In the genomic region with DNA sequence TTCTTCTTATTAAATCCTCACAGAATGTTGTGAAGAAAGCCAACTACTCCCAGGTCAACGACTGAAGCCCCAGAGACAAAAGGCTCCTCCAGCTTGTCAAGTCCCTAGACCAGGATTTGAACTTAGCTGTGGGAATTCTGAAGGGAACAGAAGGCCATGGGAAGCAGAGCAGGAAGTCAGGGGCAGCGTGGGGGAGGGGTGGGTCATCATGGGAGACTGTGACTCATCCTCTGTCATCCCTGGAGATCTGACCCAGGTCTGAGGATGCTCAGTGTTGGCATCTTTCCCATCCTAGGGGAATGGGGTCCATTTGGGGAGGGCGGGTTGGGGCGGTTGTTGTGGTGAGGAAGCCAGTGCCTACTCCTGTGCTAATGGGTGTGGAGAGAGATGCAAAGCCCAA, we compare ENCODE assay signal across 8 mouse cellular contexts. TPM values are rescaled to one million over a fixed set of nuclear protein-coding genes. Genes with fewer than 3 reads are reported as not detected.
DNase-seq lines count a peak whose midpoint lies in the region; ATAC-seq and TF ChIP-seq lines count a peak whose summit lies in the region.

No protein-coding gene starts in this region.

- H3K27me3 ChIP-seq in liver, embryonic 12.5 days (replicated peaks) = peaks cover 65% of the 10 kb centered on the region
- peaks cover 17% of the 10 kb centered on the region for H3K27me3 ChIP-seq in liver, embryonic 11.5 days (replicated peaks; ENCODE audit: control insufficient read depth, insufficient read depth, low read length)
- no peaks in the 10 kb centered on the region for H3K27me3 ChIP-seq in embryonic facial prominence, embryonic 14.5 days (replicated peaks; ENCODE audit: control insufficient read depth, insufficient read depth, low read length)
- H3K27me3 ChIP-seq in hindbrain, embryonic 14.5 days (ENCODE audit: control insufficient read depth, insufficient read depth, low read length) = no peaks in the 10 kb centered on the region
- no peaks in the 10 kb centered on the region for H3K27me3 ChIP-seq in myocyte (ENCODE audit: control insufficient read depth, insufficient read depth, insufficient read length)

- no peak for ATAC-seq in liver, embryonic 12.5 days
- ATAC-seq in liver, embryonic 11.5 days (replicated peaks; ENCODE audit: low FRiP score) = no peak
- ATAC-seq in embryonic facial prominence, embryonic 14.5 days (ENCODE audit: low read depth) = no peak
- no peak for ATAC-seq in hindbrain, embryonic 14.5 days (ENCODE audit: low FRiP score)

- no peaks in the 10 kb centered on the region; the same call in 1 of the 2 replicates for H3K36me3 ChIP-seq in liver, embryonic 12.5 days
- no peaks in the 10 kb centered on the region; the same call in 1 of the 2 replicates for H3K36me3 ChIP-seq in liver, embryonic 11.5 days (ENCODE audit: control insufficient read depth, insufficient read depth, low read length)
- H3K36me3 ChIP-seq in embryonic facial prominence, embryonic 14.5 days (ENCODE audit: control insufficient read depth, insufficient read depth, low read length) = peaks cover 10% of the 10 kb centered on the region; the same call in 1 of the 2 replicates
- no peaks in the 10 kb centered on the region for H3K36me3 ChIP-seq in hindbrain, embryonic 14.5 days (replicated peaks; ENCODE audit: control insufficient read depth, insufficient read depth)
- H3K36me3 ChIP-seq in myocyte (ENCODE audit: control insufficient read depth, insufficient read depth) = peaks cover under 1% of the 10 kb centered on the region

- DNase-seq in liver, embryonic 11.5 days (ENCODE audit: low spot score) = no peak
- DNase-seq in embryonic facial prominence, embryonic 14.5 days (ENCODE audit: low spot score) = no peak
- DNase-seq in hindbrain, embryonic 14.5 days (ENCODE audit: low spot score) = no peak
- DNase-seq in right cerebral cortex, postnatal 4 days = no peak
- DNase-seq in gastrocnemius, adult 8-10 months (ENCODE audit: low spot score in 2 of 2) = no peak
- DNase-seq in ovary, adult 18-20 months (ENCODE audit: low spot score) = no peak

- no peak overlapping the region for H3K9ac ChIP-seq in liver, embryonic 12.5 days
- no peak overlapping the region for H3K9ac ChIP-seq in liver, embryonic 11.5 days (ENCODE audit: low read depth, low read length)
- H3K9ac ChIP-seq in embryonic facial prominence, embryonic 14.5 days (ENCODE audit: low read depth, low read length) = peak overlapping the region; percentile 62
- H3K9ac ChIP-seq in hindbrain, embryonic 14.5 days = peak overlapping the region; percentile 58; the same call in 1 of the 2 replicates

- H3K4me3 ChIP-seq in liver, embryonic 12.5 days = no peak overlapping the region
- H3K4me3 ChIP-seq in liver, embryonic 11.5 days (ENCODE audit: low read depth, low read length) = no peak overlapping the region
- H3K4me3 ChIP-seq in embryonic facial prominence, embryonic 14.5 days (ENCODE audit: low read depth, low read length) = peak overlapping the region; percentile 28
- no peak overlapping the region; the same call in 1 of the 2 replicates for H3K4me3 ChIP-seq in hindbrain, embryonic 14.5 days (replicated peaks; ENCODE audit: low read length)
- H3K4me3 ChIP-seq in myocyte = peak overlapping the region; percentile 17

- no peaks in the 10 kb centered on the region for H3K9me3 ChIP-seq in liver, embryonic 12.5 days (replicated peaks)
- no peaks in the 10 kb centered on the region for H3K9me3 ChIP-seq in liver, embryonic 11.5 days (ENCODE audit: control insufficient read depth, low read length)
- H3K9me3 ChIP-seq in embryonic facial prominence, embryonic 14.5 days (ENCODE audit: control insufficient read depth, low read length) = no peaks in the 10 kb centered on the region
- no peaks in the 10 kb centered on the region for H3K9me3 ChIP-seq in hindbrain, embryonic 14.5 days (ENCODE audit: control insufficient read depth, low read length)

- H3ac ChIP-seq in myocyte (ENCODE audit: control insufficient read depth, insufficient read length) = no peak overlapping the region

- peaks cover 54% of the 10 kb centered on the region for H3K4me1 ChIP-seq in liver, embryonic 12.5 days
- peaks cover 23% of the 10 kb centered on the region for H3K4me1 ChIP-seq in liver, embryonic 11.5 days (replicated peaks; ENCODE audit: control insufficient read depth, insufficient read depth, low read length)
- peaks cover 29% of the 10 kb centered on the region for H3K4me1 ChIP-seq in embryonic facial prominence, embryonic 14.5 days (ENCODE audit: control insufficient read depth, insufficient read depth, low read length)
- H3K4me1 ChIP-seq in hindbrain, embryonic 14.5 days (replicated peaks; ENCODE audit: control insufficient read depth, insufficient read depth, low read length) = peaks cover 32% of the 10 kb centered on the region

- H3K79me2 ChIP-seq in myocyte (ENCODE audit: control insufficient read depth, insufficient read depth) = peaks cover 52% of the 10 kb centered on the region

- WGBS in liver, embryonic 12.5 days (ENCODE audit: insufficient replicate concordance) = 38% methylated on average over 4 of the region's 4 CpGs
- WGBS in liver, embryonic 11.5 days = 40% methylated on average over 4 of the region's 4 CpGs
- WGBS in embryonic facial prominence, embryonic 14.5 days = 26% methylated on average over 4 of the region's 4 CpGs
- 27% methylated on average over 4 of the region's 4 CpGs for WGBS in hindbrain, embryonic 14.5 days

- peak overlapping the region; percentile 56 for H3K4me2 ChIP-seq in liver, embryonic 12.5 days
- H3K4me2 ChIP-seq in liver, embryonic 11.5 days = no peak overlapping the region
- peak overlapping the region; percentile 70 for H3K4me2 ChIP-seq in embryonic facial prominence, embryonic 14.5 days (ENCODE audit: low read depth, low read length)
- H3K4me2 ChIP-seq in hindbrain, embryonic 14.5 days (replicated peaks) = peak overlapping the region; percentile 60
- H3K4me2 ChIP-seq in myocyte (ENCODE audit: low read depth) = peak overlapping the region; percentile 72

- no peak overlapping the region for H3K27ac ChIP-seq in liver, embryonic 12.5 days
- H3K27ac ChIP-seq in liver, embryonic 11.5 days (ENCODE audit: low read depth, low read length) = no peak overlapping the region
- no peak overlapping the region for H3K27ac ChIP-seq in embryonic facial prominence, embryonic 14.5 days (replicated peaks; ENCODE audit: low read depth, low read length)
- H3K27ac ChIP-seq in hindbrain, embryonic 14.5 days = no peak overlapping the region

- no peak for TF ChIP-seq POLR2A in myocyte (IDR thresholded peaks at IDR 0.05; ENCODE audit: insufficient read length, low read depth)

TF ChIP-seq in myocyte, 11 proteins besides CTCF, POLR2A, EP300 and RAD21:
- TF ChIP-seq USF1 (IDR thresholded peaks at IDR 0.05; ENCODE audit: low read depth) = no peak
- no peak for TF ChIP-seq REST (IDR thresholded peaks at IDR 0.05; ENCODE audit: insufficient read depth, insufficient read length)
- TF ChIP-seq TCF12 (IDR thresholded peaks at IDR 0.05; ENCODE audit: insufficient read depth, poor library complexity, severe bottlenecking) = no peak
- peak; percentile 11 for TF ChIP-seq POLR2AphosphoS2 (IDR thresholded peaks at IDR 0.05; ENCODE audit: insufficient read length, low read depth)
- no peak for TF ChIP-seq E2F4 (IDR thresholded peaks at IDR 0.05; ENCODE audit: insufficient read depth)
TF ChIP-seq in myocyte: peak in this region for 1.

RNA-seq across cellular contexts. Expression of a gene that starts 6.4 kb away (rescaled TPM):
- polyA plus RNA-seq in liver, embryonic 12.5 days (2016; fragmentation: Nextera tagmentation; extraction: Ambion mirVana) = 11.8 and 12.6 TPM in 2 replicates
- polyA plus RNA-seq in liver, embryonic 11.5 days (2014; fragmentation: Nextera tagmentation; extraction: Ambion mirVana) = 14.7 and 15.4 TPM in 2 replicates
- 25.8 and 30.4 TPM in 2 replicates for polyA plus RNA-seq in embryonic facial prominence, embryonic 14.5 days (2014; fragmentation: Nextera tagmentation; extraction: Ambion mirVana)
- 8.9 and 9.8 TPM in 2 replicates for polyA plus RNA-seq in hindbrain, embryonic 14.5 days (2014; fragmentation: Nextera tagmentation; extraction: Ambion mirVana)
- polyA plus RNA-seq in myocyte (2012; fragmentation: generic; extraction: Trizol) = 29.7 TPM
- total RNA-seq in gastrocnemius, adult 8-10 months (2022) = 10 to 100 TPM in 3 of 4 experiments, 1 to 10 TPM in 1; 9.0 to 12.2 (median 10.9) TPM

RNA-seq across cellular contexts. Expression of a gene that starts 14.6 kb away (rescaled TPM):
- polyA plus RNA-seq in liver, embryonic 12.5 days (2016; fragmentation: Nextera tagmentation; extraction: Ambion mirVana) = 0.81 and 1.1 TPM in 2 replicates
- 2.3 and 4.3 TPM in 2 replicates for polyA plus RNA-seq in liver, embryonic 11.5 days (2014; fragmentation: Nextera tagmentation; extraction: Ambion mirVana)
- 5.8 and 7.0 TPM in 2 replicates for polyA plus RNA-seq in embryonic facial prominence, embryonic 14.5 days (2014; fragmentation: Nextera tagmentation; extraction: Ambion mirVana)
- 17.8 and 18.0 TPM in 2 replicates for polyA plus RNA-seq in hindbrain, embryonic 14.5 days (2014; fragmentation: Nextera tagmentation; extraction: Ambion mirVana)
- polyA plus RNA-seq in myocyte (2012; fragmentation: generic; extraction: Trizol) = 12.3 TPM
- 1 to 10 TPM in 3 of 4 experiments, under 1 TPM in 1; 0.87 to 2.3 (median 1.1) TPM for total RNA-seq in gastrocnemius, adult 8-10 months (2022)

RNA-seq across cellular contexts. Expression of a gene that starts 14.6 kb away (rescaled TPM):
- polyA plus RNA-seq in liver, embryonic 12.5 days (2016; fragmentation: Nextera tagmentation; extraction: Ambion mirVana) = 0.19 and 0.35 TPM in 2 replicates
- 0.08 and 0.12 TPM in 2 replicates for polyA plus RNA-seq in liver, embryonic 11.5 days (2014; fragmentation: Nextera tagmentation; extraction: Ambion mirVana)
- polyA plus RNA-seq in embryonic facial prominence, embryonic 14.5 days (2014; fragmentation: Nextera tagmentation; extraction: Ambion mirVana) = 3.1 and 6.3 TPM in 2 replicates
- 7.1 and 7.5 TPM in 2 replicates for polyA plus RNA-seq in hindbrain, embryonic 14.5 days (2014; fragmentation: Nextera tagmentation; extraction: Ambion mirVana)
- 1.9 TPM for polyA plus RNA-seq in myocyte (2012; fragmentation: generic; extraction: Trizol)
- total RNA-seq in gastrocnemius, adult 8-10 months (2022) = under 1 TPM in 2 of 4 experiments, not detected in 2; 0.13 to 0.15 TPM

RNA-seq across cellular contexts. Expression of a gene that starts 16.4 kb away (rescaled TPM):
- polyA plus RNA-seq in liver, embryonic 12.5 days (2016; fragmentation: Nextera tagmentation; extraction: Ambion mirVana) = 12.1 and 13.0 TPM in 2 replicates
- 15.8 and 17.6 TPM in 2 replicates for polyA plus RNA-seq in liver, embryonic 11.5 days (2014; fragmentation: Nextera tagmentation; extraction: Ambion mirVana)
- polyA plus RNA-seq in embryonic facial prominence, embryonic 14.5 days (2014; fragmentation: Nextera tagmentation; extraction: Ambion mirVana) = 13.6 and 14.1 TPM in 2 replicates
- 15.4 and 15.8 TPM in 2 replicates for polyA plus RNA-seq in hindbrain, embryonic 14.5 days (2014; fragmentation: Nextera tagmentation; extraction: Ambion mirVana)
- 38.3 TPM for polyA plus RNA-seq in myocyte (2012; fragmentation: generic; extraction: Trizol)
- total RNA-seq in gastrocnemius, adult 8-10 months (2022) = 10 to 100 TPM; 14.3 to 18.2 (median 16.2) TPM

RNA-seq across cellular contexts. Expression of a gene that starts 20.3 kb away (rescaled TPM):
- 35.0 and 37.9 TPM in 2 replicates for polyA plus RNA-seq in liver, embryonic 12.5 days (2016; fragmentation: Nextera tagmentation; extraction: Ambion mirVana)
- polyA plus RNA-seq in liver, embryonic 11.5 days (2014; fragmentation: Nextera tagmentation; extraction: Ambion mirVana) = 45.1 and 50.3 TPM in 2 replicates
- polyA plus RNA-seq in embryonic facial prominence, embryonic 14.5 days (2014; fragmentation: Nextera tagmentation; extraction: Ambion mirVana) = 61.8 and 82.1 TPM in 2 replicates
- 114 and 134 TPM in 2 replicates for polyA plus RNA-seq in hindbrain, embryonic 14.5 days (2014; fragmentation: Nextera tagmentation; extraction: Ambion mirVana)
- polyA plus RNA-seq in myocyte (2012; fragmentation: generic; extraction: Trizol) = 79.6 TPM
- 10 to 100 TPM; 39.1 to 50.7 (median 45.1) TPM for total RNA-seq in gastrocnemius, adult 8-10 months (2022)

Comparison
In these comparisons a context has a peak if more than half of its experiments do, and no peak if none do; other contexts are left out.
1. H3K4me3 ChIP-seq: peak in embryonic facial prominence, embryonic 14.5 days (single experiment) and myocyte (single experiment); none in liver, embryonic 12.5 days (single experiment), liver, embryonic 11.5 days (single experiment) and hindbrain, embryonic 14.5 days (single experiment).
2. H3K9ac ChIP-seq: peak in embryonic facial prominence, embryonic 14.5 days (single experiment) and hindbrain, embryonic 14.5 days (single experiment); none in liver, embryonic 12.5 days (single experiment) and liver, embryonic 11.5 days (single experiment).